Mouse (Mus musculus): ENCODE results near the gene Tbc1d17. TPM values are rescaled to one million over a fixed set of nuclear protein-coding genes. Genes with fewer than 3 reads are reported as not detected.
A peak's percentile ranks its signal among the peaks of the same experiment; 100 is the strongest.

The Tbc1d17 gene
- polyA plus RNA-seq, 1 experiment from 2014 or later = 60.9 TPM

DNA sequence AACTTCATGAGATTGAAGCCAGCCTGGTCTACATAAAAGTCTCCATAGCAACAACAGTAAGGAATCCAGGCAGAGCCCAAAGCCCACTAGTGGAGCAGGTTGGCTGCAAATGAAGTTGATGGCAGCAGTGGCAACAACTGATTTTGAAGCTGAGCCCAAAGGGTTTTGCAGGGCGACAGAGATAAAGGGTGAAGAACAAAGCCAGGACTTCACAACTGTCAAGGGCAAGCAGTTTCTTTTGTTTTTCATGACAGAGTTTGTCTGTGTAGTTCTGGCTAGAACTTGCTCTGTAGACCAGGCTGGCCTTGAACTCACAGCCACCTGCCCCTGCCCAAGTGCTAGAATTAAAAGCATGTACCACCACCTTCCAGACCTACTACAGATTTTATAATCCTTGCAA, 22.3 kb upstream of the Tbc1d17 start:
- Histone ChIP-seq H3K9ac (ENCODE audit: low read depth, low read length) (no peak overlapping the region), H3K36me3 (ENCODE audit: control insufficient read depth, insufficient read depth, low read length) (no peaks in the 10 kb centered on the region), H3K27me3 (ENCODE audit: control insufficient read depth, insufficient read depth, low read length) (no peaks in the 10 kb centered on the region), H3K4me3 (ENCODE audit: low read depth, low read length) (no peak overlapping the region), H3K4me1 (replicated peaks; ENCODE audit: control insufficient read depth, insufficient read depth, low read length) (peaks cover 12% of the 10 kb centered on the region), H3K27ac (ENCODE audit: low read depth, low read length) (no peak overlapping the region), H3K9me3 (ENCODE audit: control insufficient read depth, low read length) (no peaks in the 10 kb centered on the region), H3K4me2 (replicated peaks; ENCODE audit: low read depth, low read length) (no peak overlapping the region)
- ATAC-seq (ENCODE audit: low FRiP score) = no peak
- whole genome bisulfite sequencing = 42% methylated on average over 1 of the region's 1 CpGs
- no peak for DNase-seq (ENCODE audit: low spot score)

DNA sequence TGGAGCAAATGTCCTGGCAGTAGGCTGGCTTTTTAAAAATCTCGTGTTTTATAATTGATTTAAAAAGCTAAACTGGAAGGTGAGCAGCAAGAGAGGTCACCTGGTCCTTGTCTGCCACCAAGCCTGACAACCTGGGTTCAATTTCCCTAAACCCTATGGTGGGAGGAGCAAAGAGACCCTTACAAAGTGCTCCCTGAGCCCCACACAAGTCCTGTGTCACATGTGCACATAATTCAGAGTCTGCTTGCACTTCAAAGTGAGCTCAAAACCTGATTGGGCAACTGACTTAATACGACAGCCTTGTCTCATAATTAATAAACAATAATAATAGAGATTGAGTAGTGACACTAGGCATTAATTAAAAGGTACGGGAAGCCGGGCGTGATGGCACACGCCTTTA, 21.7 kb upstream of the Tbc1d17 start:
- H3K4me1 ChIP-seq (replicated peaks; ENCODE audit: control insufficient read depth, insufficient read depth, low read length) = peaks cover 12% of the 10 kb centered on the region
- 85% methylated on average over 6 of the region's 6 CpGs for WGBS
- H3K9ac ChIP-seq (ENCODE audit: low read depth, low read length) = peak overlapping the region; percentile 100
- no peaks in the 10 kb centered on the region for H3K27me3 ChIP-seq (ENCODE audit: control insufficient read depth, insufficient read depth, low read length)
- ATAC-seq (ENCODE audit: low FRiP score) = no peak
- H3K4me3 ChIP-seq (ENCODE audit: low read depth, low read length) = no peak overlapping the region; the same call in 1 of the 2 replicates
- no peak for DNase-seq (ENCODE audit: low spot score)
- H3K9me3 ChIP-seq (ENCODE audit: control insufficient read depth, low read length) = no peaks in the 10 kb centered on the region
- H3K27ac ChIP-seq (ENCODE audit: low read depth, low read length) = peak overlapping the region; percentile 100; the same call in 1 of the 2 replicates
- no peak overlapping the region for H3K4me2 ChIP-seq (replicated peaks; ENCODE audit: low read depth, low read length)
- H3K36me3 ChIP-seq (ENCODE audit: control insufficient read depth, insufficient read depth, low read length) = no peaks in the 10 kb centered on the region

DNA sequence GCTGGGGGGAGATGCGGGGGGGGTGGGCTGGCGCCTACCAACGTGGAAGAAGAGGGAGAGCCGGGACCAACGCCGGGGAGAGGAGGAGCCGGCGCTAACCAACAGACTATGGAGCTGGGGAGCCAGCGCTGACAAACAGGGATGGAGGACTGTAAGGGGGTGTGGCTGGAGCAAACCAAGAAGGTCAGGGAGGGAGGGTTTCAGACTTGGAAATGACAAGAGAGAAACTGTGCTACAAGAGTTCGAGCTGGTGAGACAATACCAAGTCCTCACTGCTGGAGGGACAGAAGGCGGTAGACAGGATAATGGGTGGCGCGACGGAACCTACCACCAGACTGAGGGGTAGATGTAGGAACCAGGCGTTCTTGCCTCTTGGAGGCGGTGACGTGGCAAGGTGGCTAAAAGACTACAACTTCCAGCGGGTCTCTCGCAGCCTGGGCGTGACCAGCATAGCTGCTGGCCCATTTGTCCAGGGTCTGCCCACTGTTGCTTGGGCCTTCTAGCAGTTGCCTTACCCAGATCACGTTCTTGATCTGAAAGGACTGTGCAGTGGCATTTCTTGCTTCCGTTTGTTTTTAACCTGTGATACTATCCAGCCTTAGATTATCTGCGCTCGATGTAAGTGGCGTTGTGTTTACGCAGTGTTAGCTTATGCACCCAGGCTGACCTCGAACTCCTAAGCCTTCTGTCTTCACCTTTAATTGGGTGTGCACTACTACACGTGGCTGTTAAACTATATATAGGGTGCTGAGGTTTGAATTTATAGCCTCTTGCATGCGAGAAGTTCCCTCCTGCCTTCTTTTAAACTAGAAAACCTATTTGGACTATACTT, 21.0 kb upstream of the Tbc1d17 start, which contains the start of gene Ptov1:
Gene Ptov1 (minus strand): TSS at position 92 of the 832 bp plus-strand sequence.
- peak within 1 kb of the TSS; percentile 100 for H3K27ac ChIP-seq (ENCODE audit: low read depth, low read length)
- 12% methylated on average over 29 of the region's 29 CpGs for WGBS
- H3K9me3 ChIP-seq (ENCODE audit: control insufficient read depth, low read length) = no peaks in the 10 kb centered on the region
- peak within 1 kb of the TSS; percentile 100 for H3K9ac ChIP-seq (ENCODE audit: low read depth, low read length)
- DNase-seq (ENCODE audit: low spot score) (peak; percentile 93), ATAC-seq (ENCODE audit: low FRiP score) (peak; percentile 95)
- peak within 1 kb of the TSS; percentile 98 for H3K4me3 ChIP-seq (ENCODE audit: low read depth, low read length)
- H3K27me3 ChIP-seq (ENCODE audit: control insufficient read depth, insufficient read depth, low read length) = no peaks in the 10 kb centered on the region
- H3K4me1 ChIP-seq (replicated peaks; ENCODE audit: control insufficient read depth, insufficient read depth, low read length) = peaks cover 12% of the 10 kb centered on the region
- peak within 1 kb of the TSS; percentile 79 for H3K4me2 ChIP-seq (replicated peaks; ENCODE audit: low read depth, low read length)
- 0 out of 2 replicates have a peak, but pooled peaks cover 4% of the 10 kb centered on the region for H3K36me3 ChIP-seq (ENCODE audit: control insufficient read depth, insufficient read depth, low read length)

DNA sequence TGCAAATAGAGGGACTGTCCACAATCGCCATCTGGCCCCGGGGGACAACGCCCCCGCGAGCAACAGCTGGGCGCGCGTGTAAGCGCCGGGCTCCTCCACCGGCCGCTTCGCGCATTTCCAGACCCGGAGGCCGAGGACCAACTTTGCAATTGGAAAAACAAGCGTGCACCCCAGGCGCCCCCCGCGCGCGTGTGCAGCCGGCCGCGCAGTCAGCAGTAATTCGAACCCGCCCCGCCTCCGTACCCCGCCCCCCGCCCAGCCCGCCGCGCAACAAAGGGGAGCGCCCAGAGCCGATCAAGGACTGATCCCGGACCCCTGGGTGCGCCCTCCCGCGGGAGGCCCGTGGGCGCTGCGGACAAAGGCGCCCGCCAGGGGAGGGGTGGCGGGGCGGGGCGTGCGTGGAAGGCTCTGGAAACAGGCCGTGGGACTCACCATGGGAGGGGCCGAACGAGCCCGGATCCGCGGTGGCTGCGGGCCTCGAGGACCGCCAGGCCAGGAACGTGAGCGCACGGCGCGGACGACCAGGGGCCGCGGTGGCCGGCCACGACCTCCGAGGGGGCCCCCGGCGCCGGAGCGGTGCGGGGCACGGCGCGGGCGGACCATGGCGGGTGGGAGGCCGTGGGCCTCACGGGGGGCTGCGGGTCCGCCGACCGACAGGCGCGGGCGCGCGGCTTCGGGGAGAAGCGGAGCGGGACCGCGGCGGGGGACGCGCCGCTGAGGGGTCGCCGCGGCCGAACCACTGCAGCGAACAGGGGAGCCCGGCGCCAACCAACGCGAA, 20.2 kb upstream of the Tbc1d17 start:
- Histone ChIP-seq H3K9ac (ENCODE audit: low read depth, low read length) (peak overlapping the region; percentile 100), H3K4me2 (replicated peaks; ENCODE audit: low read depth, low read length) (peak overlapping the region; percentile 79), H3K36me3 (ENCODE audit: control insufficient read depth, insufficient read depth, low read length) (0 out of 2 replicates have a peak, but pooled peaks cover 7% of the 10 kb centered on the region), H3K4me3 (ENCODE audit: low read depth, low read length) (peak overlapping the region; percentile 98), H3K9me3 (ENCODE audit: control insufficient read depth, low read length) (no peaks in the 10 kb centered on the region), H3K4me1 (replicated peaks; ENCODE audit: control insufficient read depth, insufficient read depth, low read length) (peaks cover 12% of the 10 kb centered on the region), H3K27me3 (ENCODE audit: control insufficient read depth, insufficient read depth, low read length) (no peaks in the 10 kb centered on the region), H3K27ac (ENCODE audit: low read depth, low read length) (peak overlapping the region; percentile 100)
- ATAC-seq (ENCODE audit: low FRiP score) = peak; percentile 46
- DNase-seq (ENCODE audit: low spot score) = peak; percentile 70
- WGBS = under 1% methylated on average over 83 of the region's 108 CpGs

DNA sequence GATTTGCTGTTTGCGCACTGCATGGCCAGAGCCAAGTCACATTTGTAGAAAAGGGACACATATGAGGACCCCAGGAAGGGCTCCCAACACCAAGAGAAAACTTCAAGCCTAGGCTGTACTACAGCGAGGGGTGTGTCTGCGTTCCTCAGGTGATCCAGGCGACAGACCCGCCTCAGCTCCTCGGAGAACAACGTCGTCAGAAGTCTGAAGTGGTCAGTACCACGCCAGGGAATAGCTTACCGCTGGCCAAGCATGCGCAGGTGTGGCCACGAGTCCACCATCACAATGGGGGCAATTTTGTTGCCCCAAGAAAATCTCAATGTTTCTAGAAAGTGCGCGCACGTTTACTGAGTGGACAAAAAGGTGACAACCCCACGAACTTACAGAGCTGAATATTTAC, 19.6 kb upstream of the Tbc1d17 start:
- 8% methylated on average over 16 of the region's 16 CpGs for WGBS
- Histone ChIP-seq H3K36me3 (ENCODE audit: control insufficient read depth, insufficient read depth, low read length) (peaks cover 12% of the 10 kb centered on the region; the same call in 1 of the 2 replicates), H3K4me2 (replicated peaks; ENCODE audit: low read depth, low read length) (peak overlapping the region; percentile 79), H3K4me3 (ENCODE audit: low read depth, low read length) (peak overlapping the region; percentile 98), H3K4me1 (replicated peaks; ENCODE audit: control insufficient read depth, insufficient read depth, low read length) (peaks cover 12% of the 10 kb centered on the region), H3K9me3 (ENCODE audit: control insufficient read depth, low read length) (no peaks in the 10 kb centered on the region), H3K27ac (ENCODE audit: low read depth, low read length) (0 out of 2 replicates have a peak overlapping the region, but pooled peaks have one; percentile 100), H3K9ac (ENCODE audit: low read depth, low read length) (peak overlapping the region; percentile 100), H3K27me3 (ENCODE audit: control insufficient read depth, insufficient read depth, low read length) (no peaks in the 10 kb centered on the region)
- DNase-seq (ENCODE audit: low spot score) = no peak
- no peak for ATAC-seq (ENCODE audit: low FRiP score)

DNA sequence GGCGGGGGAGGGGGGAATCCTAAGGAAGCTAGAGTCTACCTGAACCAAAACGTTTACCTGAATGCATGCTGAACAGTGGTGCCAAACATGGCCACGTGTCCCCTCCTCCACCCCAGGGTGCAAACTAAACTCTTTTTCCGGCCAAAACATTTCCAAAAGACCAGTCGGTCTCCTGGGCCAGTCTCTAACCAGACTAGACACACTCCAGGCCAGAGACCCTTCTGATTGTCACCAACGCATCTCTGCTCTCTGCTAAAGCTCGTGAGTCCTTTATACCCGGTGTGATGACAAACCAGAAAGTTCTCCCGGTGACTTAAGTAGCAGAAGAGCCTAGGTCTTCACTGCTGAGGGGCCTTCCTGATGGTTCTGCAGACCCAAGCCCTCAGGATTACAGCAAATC, 18.9 kb upstream of the Tbc1d17 start:
- ATAC-seq (ENCODE audit: low FRiP score) (no peak), DNase-seq (ENCODE audit: low spot score) (no peak)
- WGBS = 52% methylated on average over 9 of the region's 9 CpGs
- H3K36me3 ChIP-seq (ENCODE audit: control insufficient read depth, insufficient read depth, low read length) = peaks cover 17% of the 10 kb centered on the region; the same call in 1 of the 2 replicates
- H3K4me1 ChIP-seq (replicated peaks; ENCODE audit: control insufficient read depth, insufficient read depth, low read length) = peaks cover 12% of the 10 kb centered on the region
- no peak overlapping the region for H3K27ac ChIP-seq (ENCODE audit: low read depth, low read length)
- H3K9ac ChIP-seq (ENCODE audit: low read depth, low read length) = peak overlapping the region; percentile 100
- peak overlapping the region; percentile 98 for H3K4me3 ChIP-seq (ENCODE audit: low read depth, low read length)
- peak overlapping the region; percentile 79 for H3K4me2 ChIP-seq (replicated peaks; ENCODE audit: low read depth, low read length)
- H3K27me3 ChIP-seq (ENCODE audit: control insufficient read depth, insufficient read depth, low read length) = no peaks in the 10 kb centered on the region
- no peaks in the 10 kb centered on the region for H3K9me3 ChIP-seq (ENCODE audit: control insufficient read depth, low read length)

DNA sequence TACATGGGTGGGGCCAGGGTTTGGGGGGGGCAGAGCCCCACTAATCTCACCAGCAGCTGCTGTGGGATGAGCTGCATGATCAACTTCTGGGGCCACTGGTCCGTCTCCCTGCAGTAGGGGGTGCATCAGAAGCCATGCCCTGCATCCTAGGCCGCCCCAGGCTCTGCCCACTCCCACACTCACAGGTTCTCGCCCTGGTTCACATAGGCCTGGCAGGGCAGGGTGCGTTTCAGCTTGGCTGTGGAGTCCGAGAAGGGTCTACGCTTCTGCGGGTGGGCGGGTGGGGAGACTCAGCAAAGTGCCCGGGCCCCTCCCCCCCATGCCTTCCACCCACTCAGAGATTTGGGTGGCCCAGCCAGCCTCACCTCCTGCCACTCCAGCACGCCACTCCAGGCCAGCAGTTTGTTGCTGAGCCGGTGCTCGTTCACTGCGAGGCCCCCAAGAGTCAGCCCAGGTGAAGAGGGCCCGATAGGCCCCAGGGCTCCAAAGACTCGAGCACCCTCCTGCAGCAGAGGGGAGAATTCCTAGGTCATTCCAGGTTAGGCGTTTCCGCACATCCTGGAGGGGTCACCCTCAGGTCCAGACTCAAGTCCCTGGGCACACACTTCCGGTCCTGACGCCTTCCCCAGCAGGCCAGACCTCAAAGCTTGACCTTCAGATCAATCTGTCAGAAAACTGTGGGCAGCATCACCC, 18.3 kb upstream of the Tbc1d17 start:
- Histone ChIP-seq H3K27me3 (ENCODE audit: control insufficient read depth, insufficient read depth, low read length) (no peaks in the 10 kb centered on the region), H3K27ac (ENCODE audit: low read depth, low read length) (no peak overlapping the region), H3K4me1 (replicated peaks; ENCODE audit: control insufficient read depth, insufficient read depth, low read length) (peaks cover 12% of the 10 kb centered on the region), H3K4me3 (ENCODE audit: low read depth, low read length) (peak overlapping the region; percentile 98; the same call in 1 of the 2 replicates), H3K36me3 (ENCODE audit: control insufficient read depth, insufficient read depth, low read length) (peaks cover 17% of the 10 kb centered on the region; the same call in 1 of the 2 replicates), H3K9me3 (ENCODE audit: control insufficient read depth, low read length) (no peaks in the 10 kb centered on the region), H3K4me2 (replicated peaks; ENCODE audit: low read depth, low read length) (peak overlapping the region; percentile 79), H3K9ac (ENCODE audit: low read depth, low read length) (peak overlapping the region; percentile 100)
- no peak for ATAC-seq (ENCODE audit: low FRiP score)
- no peak for DNase-seq (ENCODE audit: low spot score)
- WGBS = 81% methylated on average over 18 of the region's 19 CpGs

Measured in hindbrain, embryonic 11.5 days (tissue).